Mouse (Mus musculus): ENCODE measurements at regions not wholly inside any gene's neighbourhood (a gene's known extent, or its start where the extent isn't known, plus 50 kb on each side); places are given as distances from the start of the nearest gene placed in this dataset.

- H3K27ac ChIP-seq, result peak overlapping the region; percentile 32
- intact Hi-C loops (cut with DNase I), result loop anchor here (5.0 kb wide), 1 partner anchor 196 kb away; no protein-coding TSS in a partner anchor
- DNase-seq, result peak; percentile 30
- no peak overlapping the region for H3K4me3 ChIP-seq
- no peak for TF ChIP-seq CTCF (IDR thresholded peaks at IDR 0.05)
Observed at GRCm38 (mm10) chr10:119063209-119063699, 176.6 kb downstream of the Cand1 start.

- Histone ChIP-seq H3K4me3 (no peak overlapping the region), H3K27ac (peak overlapping the region; percentile 57)
- intact Hi-C loops (cut with DNase I), result loop anchor here (5.0 kb wide), 1 partner anchor 195 kb away; no protein-coding TSS in a partner anchor
- TF ChIP-seq CTCF (IDR thresholded peaks at IDR 0.05), result no peak
- peak; percentile 39 for DNase-seq
Observed at GRCm38 (mm10) chr10:119061958-119062599, 177.8 kb downstream of the Cand1 start.

- TF ChIP-seq CTCF (IDR thresholded peaks at IDR 0.05), result no peak
- intact Hi-C loops (cut with DNase I), result loop anchor here (5.0 kb wide), 1 partner anchor 194 kb away; no protein-coding TSS in a partner anchor
- peak overlapping the region; percentile 57 for H3K27ac ChIP-seq
- H3K4me3 ChIP-seq, result no peak overlapping the region
- peak; percentile 30 for DNase-seq
Observed at GRCm38 (mm10) chr10:119061349-119061850, 178.5 kb downstream of the Cand1 start.

DNA sequence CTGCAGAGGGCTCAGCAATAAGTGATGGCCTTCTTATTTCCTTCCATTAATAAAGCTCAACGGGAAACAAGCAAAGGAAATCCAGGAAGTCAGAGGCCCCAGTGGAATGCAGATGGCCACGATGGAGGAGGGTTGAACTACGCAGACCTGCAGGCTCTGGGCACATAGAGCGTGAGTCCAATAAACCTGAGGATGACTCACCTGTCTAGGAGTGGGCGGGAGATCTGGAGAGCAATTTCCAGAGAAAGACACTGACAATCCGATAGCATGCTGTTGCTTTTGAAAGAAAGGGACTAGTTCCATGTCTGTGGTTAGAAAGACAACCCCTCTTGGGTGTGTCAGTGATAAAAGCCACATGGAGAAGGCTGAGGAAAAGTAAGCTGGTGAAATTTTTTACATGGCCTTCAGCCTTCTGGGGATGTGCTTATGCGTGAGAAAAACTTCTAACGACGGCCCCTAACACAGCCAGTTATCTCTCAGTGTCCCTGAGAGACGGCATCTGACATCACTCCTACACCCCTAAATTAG, 181.3 kb downstream of the Cand1 start:
- DNase-seq, result no peak
- no peak for TF ChIP-seq CTCF (IDR thresholded peaks at IDR 0.05)
- H3K27ac ChIP-seq, result no peak overlapping the region
- no peak overlapping the region for H3K4me3 ChIP-seq
- intact Hi-C loops (cut with DNase I), result no loop called here

GRCm38 (mm10) chr10:119055199-119055785, 184.6 kb downstream of the Cand1 start:
- Histone ChIP-seq H3K27ac (peak overlapping the region; percentile 62), H3K4me3 (peak overlapping the region; percentile 36)
- peak; percentile 77 for DNase-seq
- intact Hi-C loops (cut with DNase I), result no loop called here
- TF ChIP-seq CTCF (IDR thresholded peaks at IDR 0.05), result no peak

DNA sequence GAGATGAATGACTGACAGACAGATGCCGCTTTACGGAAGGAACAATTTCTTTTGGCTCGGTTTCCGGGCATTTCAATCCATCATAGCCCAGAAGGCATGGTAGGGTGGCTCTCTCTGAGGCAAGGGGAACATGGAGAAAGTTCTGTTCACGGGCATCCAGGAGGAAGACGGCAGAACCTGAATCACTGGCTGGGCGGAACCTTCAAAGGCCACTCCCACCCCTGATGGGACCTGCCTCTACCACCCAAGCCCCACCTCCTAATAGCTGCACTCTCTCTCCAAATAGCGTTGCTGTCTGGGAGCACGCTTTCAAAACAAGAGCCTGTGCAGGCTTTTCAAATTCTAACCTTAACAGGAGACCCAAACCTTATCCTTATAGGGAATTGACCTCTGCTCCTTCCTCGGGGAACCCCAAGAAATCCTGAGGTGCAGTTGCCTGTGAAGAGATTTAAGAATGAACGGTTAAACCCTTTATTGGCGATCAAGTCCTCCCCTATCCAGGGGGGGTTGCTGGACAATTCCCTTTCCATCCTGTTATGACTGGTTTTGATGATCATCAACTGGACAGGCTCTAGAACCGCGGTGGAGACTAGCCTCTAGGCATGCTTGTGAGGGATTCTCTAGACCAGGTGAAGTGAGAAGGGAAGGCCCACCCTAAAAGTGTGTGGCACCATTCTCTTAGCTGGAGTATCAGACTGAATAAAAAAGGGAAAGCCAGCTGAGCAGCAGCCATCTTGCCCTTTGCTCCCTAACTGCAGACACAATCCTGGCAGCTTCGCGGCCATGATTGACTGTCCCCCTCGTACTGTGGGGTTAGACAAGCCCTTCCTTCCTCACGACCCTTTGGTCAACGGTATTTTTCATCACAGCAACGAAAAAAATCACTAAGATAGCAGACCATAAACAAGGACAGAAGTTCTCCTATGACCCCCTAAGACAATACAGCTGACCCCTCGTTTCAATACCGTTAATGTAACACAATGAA, 184.5 kb upstream of the Dyrk2 start:
- intact Hi-C loops (cut with DNase I), result no loop called here
- Histone ChIP-seq H3K27ac (no peak overlapping the region; the same call in 1 of the 2 replicates), H3K4me3 (no peak overlapping the region)
- no peak for TF ChIP-seq CTCF (IDR thresholded peaks at IDR 0.05)
- DNase-seq, result no peak

- peak overlapping the region; percentile 38; the same call in 1 of the 2 replicates for H3K27ac ChIP-seq
- no peak overlapping the region for H3K4me3 ChIP-seq
- intact Hi-C loops (cut with DNase I), result no loop called here
Observed at GRCm38 (mm10) chr10:119052441-119053041, 182.5 kb upstream of the Dyrk2 start.

DNA sequence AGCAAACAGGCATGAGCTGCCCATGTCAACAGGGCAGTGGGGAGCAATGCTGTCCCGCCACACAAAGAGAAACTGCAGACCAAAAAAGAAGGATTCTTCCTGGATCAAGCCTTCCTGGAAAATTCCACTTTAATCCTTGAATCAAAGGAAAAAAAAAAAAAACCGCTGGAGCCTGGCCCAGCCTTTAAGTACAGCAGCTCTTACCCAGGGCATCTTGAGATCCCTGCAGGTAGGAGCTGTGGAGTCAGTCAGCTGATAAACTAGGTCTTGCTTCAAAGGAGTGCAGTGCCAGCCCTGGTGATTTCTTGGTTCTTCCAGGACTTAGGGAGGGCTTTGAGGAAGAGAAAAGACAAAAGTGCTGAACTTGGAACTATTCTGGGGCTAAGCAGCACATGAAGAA, 181.6 kb upstream of the Dyrk2 start:
- no peak for TF ChIP-seq CTCF (IDR thresholded peaks at IDR 0.05)
- no peak for DNase-seq
- no peak overlapping the region for H3K4me3 ChIP-seq
- intact Hi-C loops (cut with DNase I), result no loop called here
- no peak overlapping the region for H3K27ac ChIP-seq

More at GRCm38 (mm10) chr10:119052441-119053041, 182.5 kb upstream of the Dyrk2 start:
- peak; percentile 11; the same call in 1 of the 2 replicates for TF ChIP-seq CTCF (IDR thresholded peaks at IDR 0.05)
- DNase-seq, result no peak

- no peak for DNase-seq
- Histone ChIP-seq H3K4me3 (no peak overlapping the region), H3K27ac (no peak overlapping the region)
- TF ChIP-seq CTCF (IDR thresholded peaks at IDR 0.05), result peak; percentile 41
- intact Hi-C loops (cut with DNase I), result no loop called here
Observed at GRCm38 (mm10) chr10:119050017-119050685, 180.1 kb upstream of the Dyrk2 start.

- no peak for DNase-seq
- no peak for TF ChIP-seq CTCF (IDR thresholded peaks at IDR 0.05)
- no peak overlapping the region for H3K4me3 ChIP-seq
- intact Hi-C loops (cut with DNase I), result no loop called here
- no peak overlapping the region for H3K27ac ChIP-seq
Observed at GRCm38 (mm10) chr10:119048643-119049420, 178.8 kb upstream of the Dyrk2 start.
